Mouse (Mus musculus) spleen, adult 2 months (tissue): ENCODE results near the gene Cnst. TPM values are rescaled to one million over a fixed set of nuclear protein-coding genes. Genes with fewer than 3 reads are reported as not detected.

Experiments
- DNase-seq, 2 experiments: peaks; one replicate each; pipeline versions ENCODE4 v3.0.0 to v3.0.0-alpha.2; 2012 to 2021; ENCODE audit warnings: low spot score in 2 of 2, low read depth in 1 of 2
- H3K27ac ChIP-seq: fragments of 200-500 bp; 2 replicates; pipeline ENCODE4 v1.5.1; 2012; ENCODE audit warnings: low read length, inconsistent platforms; ENCODE audit not compliant: insufficient read depth
- H3K27me3 ChIP-seq: fragments of 200-500 bp; 2 replicates; pipeline ENCODE4 v1.6.1; 2012; ENCODE audit warnings: mild to moderate bottlenecking, moderate library complexity, low read length, inconsistent platforms; ENCODE audit not compliant: control insufficient read depth, insufficient read depth
- H3K36me3 ChIP-seq: fragments of 200-500 bp; 2 replicates; pipeline ENCODE4 v1.6.1; 2012; ENCODE audit warnings: mild to moderate bottlenecking, low read length, inconsistent platforms; ENCODE audit not compliant: control insufficient read depth, insufficient read depth
- H3K4me1 ChIP-seq: fragments of 200-500 bp; 2 replicates; pipeline ENCODE4 v1.6.1; 2011; ENCODE audit warnings: inconsistent platforms; ENCODE audit not compliant: control insufficient read depth, insufficient read depth, insufficient read length
- H3K4me3 ChIP-seq: fragments of 200-500 bp; 2 replicates; pipeline ENCODE4 v1.5.1; 2011; ENCODE audit warnings: mild to moderate bottlenecking, inconsistent platforms; ENCODE audit not compliant: insufficient read depth, insufficient read length; ENCODE audit errors: extremely low read depth
- CTCF ChIP-seq: fragments of 200-500 bp; IDR thresholded peaks from 2 replicates; pipeline ENCODE4 v1.5.1; 2011; ENCODE audit warnings: mild to moderate bottlenecking, inconsistent platforms; ENCODE audit not compliant: insufficient read depth, insufficient read length, insufficient replicate concordance; ENCODE audit errors: extremely low read depth
- POLR2A ChIP-seq: fragments of 200-500 bp; IDR thresholded peaks from 2 replicates; pipeline ENCODE4 v1.6.1; 2011; ENCODE audit warnings: low read depth, low read length, inconsistent platforms
- WGBS: fragments of 180-500 bp; shearing (Covaris S2); methylation state at CpG from one replicate; pipeline ENCODE4 v1.1.7; 2018; 5-methylcytosine and 5-hydroxymethylcytosine counted together
- polyA plus RNA-seq: library from polyadenylated mRNA; depleted of rRNA; stranded (reverse); fragments of >200 nt; gene quantifications from 2 replicates; pipeline ENCODE4 v1.2.3, GENCODE M21; 2012

Cnst gene
- polyA plus RNA-seq, 1 experiment, result 7.2 TPM

GRCm38 (mm10) chr1:179591639-179592038, 45.5 kb downstream of the Cnst start:
- Histone ChIP-seq H3K36me3 (no peaks in the 10 kb centered on the region; the same call in 1 of the 2 replicates), H3K27me3 (no peaks in the 10 kb centered on the region), H3K4me1 (no peaks in the 10 kb centered on the region; the same call in 1 of the 2 replicates), H3K4me3 (no peak overlapping the region), H3K27ac (no peak overlapping the region)
- no peak for TF ChIP-seq CTCF
- TF ChIP-seq POLR2A, result no peak
- DNase-seq, result no peak
- WGBS, result 86% methylated on average over 12 of the region's 12 CpGs

- 95% methylated on average over 2 of the region's 2 CpGs for WGBS
Measured at GRCm38 (mm10) chr1:179592143-179592542, 46.0 kb downstream of the Cnst start.

GRCm38 (mm10) chr1:179592972-179593371, 46.8 kb downstream of the Cnst start:
- Histone ChIP-seq H3K4me1 (no peaks in the 10 kb centered on the region), H3K36me3 (no peaks in the 10 kb centered on the region; the same call in 1 of the 2 replicates), H3K27ac (no peak overlapping the region), H3K4me3 (no peak overlapping the region), H3K27me3 (no peaks in the 10 kb centered on the region)
- WGBS, result 87% methylated on average over 7 of the region's 7 CpGs
- no peak for TF ChIP-seq POLR2A
- no peak for TF ChIP-seq CTCF
- DNase-seq, result no peak

More at GRCm38 (mm10) chr1:179592143-179592542, 46.0 kb downstream of the Cnst start:
- H3K27me3 ChIP-seq, result no peaks in the 10 kb centered on the region
- H3K27ac ChIP-seq, result no peak overlapping the region
- H3K4me3 ChIP-seq, result no peak overlapping the region
- TF ChIP-seq CTCF (no peak), POLR2A (no peak)
- no peak for DNase-seq
- H3K4me1 ChIP-seq, result no peaks in the 10 kb centered on the region; the same call in 1 of the 2 replicates
- H3K36me3 ChIP-seq, result no peaks in the 10 kb centered on the region; the same call in 1 of the 2 replicates

- H3K36me3 ChIP-seq, result no peaks in the 10 kb centered on the region
- no peak for DNase-seq
- WGBS, result 92% methylated on average over 6 of the region's 6 CpGs
Measured at GRCm38 (mm10) chr1:179598386-179598785, 52.2 kb downstream of the Cnst start.

GRCm38 (mm10) chr1:179604526-179604925, 58.4 kb downstream of the Cnst start:
- 82% methylated on average over 3 of the region's 3 CpGs for WGBS
- Histone ChIP-seq H3K27ac (no peak overlapping the region), H3K36me3 (peaks cover 1% of the 10 kb centered on the region; the same call in 1 of the 2 replicates), H3K4me1 (no peaks in the 10 kb centered on the region), H3K4me3 (no peak overlapping the region), H3K27me3 (no peaks in the 10 kb centered on the region)
- no peak for TF ChIP-seq CTCF
- TF ChIP-seq POLR2A, result no peak
- no peak for DNase-seq

More at GRCm38 (mm10) chr1:179598386-179598785, 52.2 kb downstream of the Cnst start:
- H3K27ac ChIP-seq, result no peak overlapping the region
- H3K4me3 ChIP-seq, result no peak overlapping the region
- no peak for TF ChIP-seq CTCF
- no peak for TF ChIP-seq POLR2A
- no peaks in the 10 kb centered on the region for H3K27me3 ChIP-seq
- no peaks in the 10 kb centered on the region for H3K4me1 ChIP-seq

GRCm38 (mm10) chr1:179606004-179606723, 60.0 kb downstream of the Cnst start:
- TF ChIP-seq CTCF (no peak), POLR2A (no peak)
- no peak overlapping the region for H3K4me3 ChIP-seq
- no peaks in the 10 kb centered on the region for H3K4me1 ChIP-seq
- 86% methylated on average over 9 of the region's 9 CpGs for WGBS
- H3K27me3 ChIP-seq, result no peaks in the 10 kb centered on the region
- peaks cover 10% of the 10 kb centered on the region for H3K36me3 ChIP-seq
- DNase-seq, result no peak
- H3K27ac ChIP-seq, result no peak overlapping the region

GRCm38 (mm10) chr1:179608521-179608920, 62.4 kb downstream of the Cnst start:
- WGBS, result 97% methylated on average over 8 of the region's 8 CpGs
- TF ChIP-seq CTCF, result no peak
- no peak for TF ChIP-seq POLR2A
- Histone ChIP-seq H3K27ac (no peak overlapping the region), H3K36me3 (peaks cover 10% of the 10 kb centered on the region), H3K27me3 (no peaks in the 10 kb centered on the region), H3K4me1 (no peaks in the 10 kb centered on the region), H3K4me3 (no peak overlapping the region)
- no peak for DNase-seq
